9 mouse cellular contexts compared by ENCODE assay signal in genomic region chr2:134029631-134030414, GRCm38 (mm10).
DNase-seq lines count a peak whose midpoint lies in the region; ATAC-seq and TF ChIP-seq lines count a peak whose summit lies in the region.
"Had no signal": no experiment of that assay in that cellular context is flagged by ENCODE, and none has a peak within 500 bp of the region (broad histone marks: within the 10 kb centered on the region; RNA-seq: fewer than 3 reads in every experiment).

No protein-coding gene starts in this region.

- H3K4me1 ChIP-seq in heart, embryonic 12.5 days (replicated peaks): no peaks in the 10 kb centered on the region
- H3K4me1 ChIP-seq: heart, embryonic 13.5 days had no signal

- in situ Hi-C loops in Patski (cut with MboI; ENCODE audit: low pct_unique_long_range_greater_than_20kb): no loop called here

- 57% methylated on average over 4 of the region's 4 CpGs for WGBS in heart, embryonic 12.5 days

- H3K27me3 ChIP-seq in heart, embryonic 12.5 days (replicated peaks): no peaks in the 10 kb centered on the region
- peaks cover 10% of the 10 kb centered on the region for H3K27me3 ChIP-seq in Patski
- H3K27me3 ChIP-seq: heart, embryonic 13.5 days had no signal

- no peak overlapping the region for H3K4me2 ChIP-seq in heart, embryonic 12.5 days
- H3K4me2 ChIP-seq: heart, embryonic 13.5 days had no signal

- POLR2A ChIA-PET in Patski (lab: Charles Lee): no interaction called here

- peak; percentile 23 to 39 for DNase-seq in heart, postnatal 14 days
- DNase-seq in Patski (ENCODE audit: low read depth, low spot score): no peak
- peak; percentile 58 for DNase-seq in embryo, embryonic 10 days (ENCODE audit: low spot score)
- DNase-seq in left cerebral cortex, postnatal 25 days (ENCODE audit: low spot score in 2 of 2): peak; percentile 13 to 35
- peak; percentile 19 for DNase-seq in right cerebral cortex, adult 18-20 months
- no peak for DNase-seq in natural killer cell, adult 2 months (ENCODE audit: low spot score in 2 of 2)

- H3K36me3 ChIP-seq in heart, embryonic 12.5 days: no peaks in the 10 kb centered on the region
- H3K36me3 ChIP-seq: heart, embryonic 13.5 days had no signal

- no peaks in the 10 kb centered on the region for H3K9me3 ChIP-seq in heart, embryonic 12.5 days (replicated peaks)
- H3K9me3 ChIP-seq: heart, embryonic 13.5 days had no signal

- H3K9ac ChIP-seq in heart, embryonic 12.5 days: no peak overlapping the region
- H3K9ac ChIP-seq: heart, embryonic 13.5 days had no signal

- no peak for ATAC-seq in heart, embryonic 12.5 days (ENCODE audit: insufficient number of reproducible peaks, low FRiP score)
- no peak for ATAC-seq in Patski
- peak; percentile 67 to 78 for ATAC-seq in hematopoietic stem cell, adult 5-6 weeks (replicated peaks in 1 of 2; ENCODE audit: insufficient read depth in 1 of 2, low FRiP score in 2 of 2, low TSS enrichment in 1 of 2, low read depth in 1 of 2, poor library complexity in 2 of 2, severe bottlenecking in 2 of 2)

- intact Hi-C loops in heart, postnatal 14 days (cut with DNase I): loop anchor here (5.0 kb wide), 1 partner anchor 478 kb away; the partner anchor contains the start of gene Bmp2
- intact Hi-C loops in left cerebral cortex, postnatal 25 days (cut with DNase I): loop anchor here (10.0 kb wide), 1 partner anchor 455 kb away; no protein-coding TSS in a partner anchor

- peak; percentile 56 for TF ChIP-seq CTCF in Patski (IDR thresholded peaks at IDR 0.05)

- CTCF ChIA-PET in Patski (lab: Charles Lee): interaction anchor here (1.4 kb wide), 1 partner anchor 873 kb away, joined by 3 read pairs; no protein-coding TSS in a partner anchor

- H3K27ac ChIP-seq in heart, embryonic 12.5 days (ENCODE audit: poor library complexity, severe bottlenecking): no peak overlapping the region
- H3K27ac ChIP-seq: heart, embryonic 13.5 days had no signal

- no peak overlapping the region for H3K4me3 ChIP-seq in heart, embryonic 12.5 days
- H3K4me3 ChIP-seq: heart, embryonic 13.5 days had no signal

Comparison
In these comparisons a context has a peak if more than half of its experiments do, and no peak if none do; other contexts are left out.
1. DNase-seq: peak in heart, postnatal 14 days (2 of 2), embryo, embryonic 10 days (single experiment), left cerebral cortex, postnatal 25 days (2 of 2) and right cerebral cortex, adult 18-20 months (single experiment); none in Patski (single experiment) and natural killer cell, adult 2 months (0 of 2).
2. ATAC-seq: peak in hematopoietic stem cell, adult 5-6 weeks (2 of 2); none in heart, embryonic 12.5 days (single experiment) and Patski (single experiment).